Mouse (Mus musculus) megakaryocyte, embryonic 14.5 days (primary cell): ENCODE measurements around the gene Tomm20l.

Experiments used
- FLI1 ChIP-seq: IDR thresholded peaks from 2 replicates; pipeline ENCODE4 v1.6.1; 2012; ENCODE audit warnings: low read length, inconsistent platforms, mixed read lengths
- GATA1 ChIP-seq: IDR thresholded peaks from 3 replicates; pipeline ENCODE4 v1.6.1; 2012; ENCODE audit warnings: mixed read lengths, low read length, inconsistent platforms, borderline replicate concordance

GRCm38 (mm10) chr12:71137686-71138085 lies 26.5 kb downstream of the Tomm20l start:
- TF ChIP-seq GATA1 = no peak
- no peak for TF ChIP-seq FLI1
